Mouse (Mus musculus): ENCODE measurements around the gene L1cam.

Gene L1cam

GRCm38 (mm10) chrX:73895719-73896118, at the start of gene L1cam:
L1cam (minus strand) TSS chrX:73896105.
- DNase-seq (ENCODE audit: low read depth, low spot score) = peak; percentile 22

- no peak for DNase-seq (ENCODE audit: low read depth, low spot score)
These were observed 46.4 kb upstream of the L1cam start for GRCm38 (mm10) chrX:73942294-73942693.

- DNase-seq (ENCODE audit: low read depth, low spot score) = no peak
These were observed 46.0 kb upstream of the L1cam start for GRCm38 (mm10) chrX:73941860-73942259.

DNA sequence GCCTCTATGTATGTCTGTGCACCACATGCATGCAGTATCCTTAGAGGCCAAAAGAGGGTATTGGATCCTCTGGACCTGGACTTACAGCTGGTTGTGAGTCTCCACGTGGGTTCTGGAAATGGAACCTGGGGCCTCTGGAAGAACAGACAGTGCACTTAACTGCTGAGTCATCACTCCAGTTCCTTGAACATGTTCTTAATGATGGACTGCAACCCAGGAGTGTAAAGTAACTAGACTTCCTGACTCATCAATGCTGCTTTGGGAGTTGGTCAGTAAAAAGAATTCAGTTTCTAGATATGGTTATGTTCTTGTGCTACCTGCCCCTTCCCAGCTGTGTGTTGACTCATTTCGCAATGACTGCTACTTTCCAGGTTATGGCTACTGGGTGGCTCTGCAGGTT, 36.0 kb upstream of the L1cam start:
- DNase-seq (ENCODE audit: low read depth, low spot score) = no peak

DNA sequence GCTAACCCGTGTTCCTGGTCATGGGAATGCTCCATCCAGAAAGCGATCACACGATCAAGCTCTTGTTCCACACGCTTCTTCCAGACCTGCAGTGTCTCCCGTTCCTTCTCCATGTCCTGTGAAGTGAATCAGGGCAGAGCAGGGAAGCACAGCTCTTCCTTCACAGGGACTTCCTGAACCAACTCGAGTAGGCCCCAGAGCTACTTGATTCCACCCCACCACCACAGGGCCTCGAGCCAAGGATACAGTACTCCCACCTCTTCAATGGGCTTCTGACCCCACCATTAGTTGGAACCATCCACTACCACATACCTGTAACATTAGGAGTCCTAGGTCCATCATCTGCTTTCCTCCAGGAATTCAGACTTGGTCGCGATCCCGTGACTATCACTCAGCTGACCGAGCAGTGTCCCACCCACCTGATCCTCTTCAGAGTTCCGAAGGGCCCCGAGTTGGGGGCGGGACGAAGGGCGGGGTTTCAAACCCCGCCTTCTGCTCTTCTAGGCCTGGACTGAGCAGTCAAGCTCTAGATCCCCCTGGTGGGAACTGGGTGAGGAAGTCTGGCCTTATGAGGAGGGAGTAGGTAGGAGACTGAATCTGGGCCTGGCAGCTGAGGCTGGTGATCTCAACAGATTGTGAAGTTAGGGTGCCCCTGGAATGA, 34.6 kb upstream of the L1cam start, which contains the start of gene Renbp:
Renbp (minus strand) TSS at position 449 of the 661 bp plus-strand sequence.
- DNase-seq (ENCODE audit: low read depth, low spot score) = peak; percentile 77

GRCm38 (mm10) chrX:73922550-73922882, 26.6 kb upstream of the L1cam start:
- no peak for DNase-seq (ENCODE audit: low read depth, low spot score)

GRCm38 (mm10) chrX:73921823-73922549, 26.1 kb upstream of the L1cam start, which contains the start of the genes Arhgap4 and Naa10:
Arhgap4 (minus strand) TSS chrX:73921870.
Naa10 (minus strand) TSS chrX:73921944.
- DNase-seq (ENCODE audit: low read depth, low spot score) = peak; percentile 88

DNA sequence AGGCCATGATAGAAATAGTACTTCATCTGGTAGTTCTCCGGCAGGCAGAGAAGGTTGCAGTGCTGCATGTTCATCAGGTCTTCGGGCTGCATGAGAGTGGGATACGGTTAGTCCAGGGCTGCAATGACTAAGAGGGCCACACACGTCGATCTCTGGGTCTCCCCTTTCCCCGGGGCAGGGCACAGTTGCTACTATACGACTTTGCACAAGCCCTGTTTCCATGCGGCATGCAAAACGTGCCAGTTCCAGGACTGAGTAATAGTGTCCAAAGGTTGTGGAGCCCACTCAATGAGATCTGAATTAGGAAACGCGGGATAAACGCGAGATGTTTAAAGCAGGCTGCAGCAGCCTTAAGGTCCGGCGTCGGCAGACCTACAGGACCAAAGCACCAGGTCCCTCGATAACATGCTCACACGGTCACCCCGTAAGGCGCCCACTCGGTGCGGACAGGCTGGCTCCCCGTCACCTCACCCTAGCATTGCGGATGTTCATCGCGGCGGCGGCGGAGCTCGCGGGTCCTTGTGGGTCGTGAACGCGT, 25.4 kb upstream of the L1cam start:
- no peak for DNase-seq (ENCODE audit: low read depth, low spot score)

DNA sequence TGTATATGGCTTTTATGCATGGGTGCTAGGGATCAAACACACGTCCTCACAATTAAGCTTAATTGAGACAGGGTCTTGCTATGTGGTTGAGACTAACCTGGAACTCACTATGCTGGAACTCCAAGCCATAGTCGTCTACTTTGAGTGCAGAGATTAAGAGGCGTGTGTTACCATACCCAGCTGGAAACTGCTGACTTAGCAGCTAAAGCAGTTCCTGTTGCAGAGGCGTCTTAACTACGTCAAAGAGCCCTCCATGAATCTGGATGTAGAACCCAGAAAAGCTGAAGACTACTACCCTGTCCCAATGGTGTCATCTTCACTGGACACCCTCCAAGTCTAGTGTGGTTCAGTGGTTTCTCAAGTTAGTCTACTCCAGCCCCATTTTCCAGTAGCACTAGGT, 22.7 kb upstream of the L1cam start:
- no peak for DNase-seq (ENCODE audit: low read depth, low spot score)

GRCm38 (mm10) chrX:73916945-73917344, 21.0 kb upstream of the L1cam start:
- no peak for DNase-seq (ENCODE audit: low read depth, low spot score)

DNA sequence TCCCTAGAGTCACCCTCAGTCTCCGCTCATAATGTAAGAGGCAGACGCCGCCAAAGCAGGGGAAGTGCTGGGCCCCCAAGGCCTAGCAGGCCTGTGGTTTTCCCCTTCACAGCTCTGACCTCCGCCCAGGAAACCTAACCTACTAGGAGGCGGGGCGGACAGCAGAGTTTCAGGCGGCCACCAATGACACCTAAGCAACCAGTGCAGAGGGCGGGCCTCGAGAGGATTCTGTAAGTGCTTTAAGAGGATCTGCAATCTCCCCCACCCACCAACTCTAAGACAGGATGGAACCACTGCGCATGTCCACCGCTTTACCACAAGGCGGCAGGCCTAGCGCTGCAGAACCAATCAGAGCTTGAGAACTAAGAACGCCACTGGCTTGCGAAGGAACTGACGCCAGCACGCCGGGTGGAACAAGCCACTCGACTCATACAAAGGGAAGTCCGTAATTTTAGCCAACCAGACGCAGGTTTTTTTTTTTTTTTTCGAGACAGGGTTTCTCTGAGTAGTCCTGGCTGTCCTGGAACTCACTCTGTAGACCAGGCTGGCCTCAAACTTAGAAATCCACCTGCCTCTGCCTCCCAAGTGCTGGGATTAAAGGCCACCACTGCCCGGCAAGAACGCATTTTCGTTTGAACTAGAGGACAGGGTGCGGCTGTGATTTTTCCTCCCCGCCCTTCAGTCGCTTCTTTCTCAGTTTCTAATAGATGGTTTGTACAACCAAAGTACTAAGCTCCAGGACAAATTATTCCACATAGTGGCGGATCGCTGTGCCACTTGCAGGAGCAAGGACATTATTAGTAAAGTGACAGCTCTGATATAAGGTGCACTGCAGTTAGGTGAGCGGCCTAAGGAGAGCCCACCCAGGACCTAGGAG, 19.2 kb upstream of the L1cam start:
- DNase-seq (ENCODE audit: low read depth, low spot score) = peak; percentile 94

- no peak for DNase-seq (ENCODE audit: low read depth, low spot score)
These were observed 15.7 kb upstream of the L1cam start for GRCm38 (mm10) chrX:73911588-73911987.

DNA sequence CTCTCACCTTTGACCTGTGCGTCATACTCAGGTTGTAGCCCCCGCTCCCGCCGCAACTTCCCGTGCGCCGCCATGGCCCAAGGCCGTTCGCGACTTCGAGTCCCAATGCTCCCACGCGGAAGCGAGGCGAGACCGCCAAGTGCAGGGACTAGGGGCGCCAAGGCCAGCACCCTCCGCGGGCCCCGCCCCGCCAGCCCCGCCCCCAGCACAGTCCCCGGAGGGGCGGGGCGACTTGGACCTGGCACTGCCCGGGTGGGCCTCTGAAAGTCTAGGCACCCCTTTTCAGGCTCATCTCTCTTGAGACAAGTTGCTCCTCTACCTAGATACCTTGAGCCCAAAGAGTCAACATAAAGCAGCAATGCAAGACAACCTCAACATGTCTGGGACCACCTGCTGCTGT, 15.3 kb upstream of the L1cam start:
- no peak for DNase-seq (ENCODE audit: low read depth, low spot score)

DNA sequence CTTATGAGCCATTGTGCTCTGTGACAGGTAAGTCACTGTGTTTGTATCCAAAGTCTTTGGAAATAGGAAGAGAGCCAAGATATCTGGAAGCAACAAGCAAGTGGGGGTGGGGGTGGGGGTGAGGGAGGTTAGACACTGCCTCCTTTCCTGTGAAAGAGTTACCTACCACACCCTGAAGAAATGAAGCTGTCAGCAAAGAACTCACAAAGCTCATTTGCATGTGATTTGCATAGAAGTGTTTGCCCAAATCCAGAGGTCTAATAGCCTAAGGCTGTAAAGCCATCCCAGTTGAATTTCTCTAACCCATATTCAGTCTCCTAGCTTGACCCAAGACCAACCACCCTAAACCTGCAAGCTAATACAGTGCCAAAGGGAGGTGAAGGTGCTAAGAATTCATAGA, 14.5 kb upstream of the L1cam start:
- DNase-seq (ENCODE audit: low read depth, low spot score) = no peak

DNA sequence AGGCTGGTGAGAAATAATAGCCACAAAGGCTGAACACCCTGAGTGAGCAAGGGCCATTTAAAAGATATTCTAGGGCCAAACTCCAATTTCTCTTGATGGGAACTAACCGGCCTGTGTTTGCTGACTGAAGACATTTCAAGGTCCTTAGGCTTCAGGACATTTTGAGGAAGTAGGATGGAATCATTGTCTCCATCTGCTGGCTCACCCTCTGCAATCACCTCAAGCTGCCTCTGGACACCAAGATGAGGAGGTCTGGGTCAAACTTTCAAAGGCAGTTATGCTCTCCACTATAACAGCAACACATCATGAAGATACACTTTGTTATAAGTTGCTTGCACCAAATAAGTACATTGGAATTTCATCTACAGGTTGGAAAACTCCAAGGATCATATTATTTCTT, 14.1 kb upstream of the L1cam start:
- DNase-seq (ENCODE audit: low read depth, low spot score) = no peak

DNA sequence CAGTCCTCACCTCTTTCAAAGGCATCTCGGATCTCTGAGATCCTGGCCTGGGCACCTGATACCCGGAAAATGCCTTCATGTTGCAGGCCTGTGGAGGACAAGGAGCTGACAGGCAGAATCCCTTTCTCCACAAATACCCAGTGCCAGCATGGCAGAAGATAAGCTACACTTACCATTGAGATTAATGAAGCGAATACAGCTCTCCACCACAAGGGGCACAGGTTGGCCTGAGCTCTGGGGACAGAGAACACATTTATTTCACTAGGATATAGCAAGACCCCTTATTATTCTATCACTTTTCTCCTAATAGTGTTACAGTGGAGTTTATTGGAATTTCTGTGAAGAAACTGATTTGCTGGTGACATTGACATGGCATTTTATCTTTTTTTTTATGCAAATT, 2.1 kb upstream of the L1cam start:
- no peak for DNase-seq (ENCODE audit: low read depth, low spot score)

- DNase-seq (ENCODE audit: low read depth, low spot score) = no peak
These were observed 3.1 kb downstream of the L1cam start for GRCm38 (mm10) chrX:73892833-73893232.

DNA sequence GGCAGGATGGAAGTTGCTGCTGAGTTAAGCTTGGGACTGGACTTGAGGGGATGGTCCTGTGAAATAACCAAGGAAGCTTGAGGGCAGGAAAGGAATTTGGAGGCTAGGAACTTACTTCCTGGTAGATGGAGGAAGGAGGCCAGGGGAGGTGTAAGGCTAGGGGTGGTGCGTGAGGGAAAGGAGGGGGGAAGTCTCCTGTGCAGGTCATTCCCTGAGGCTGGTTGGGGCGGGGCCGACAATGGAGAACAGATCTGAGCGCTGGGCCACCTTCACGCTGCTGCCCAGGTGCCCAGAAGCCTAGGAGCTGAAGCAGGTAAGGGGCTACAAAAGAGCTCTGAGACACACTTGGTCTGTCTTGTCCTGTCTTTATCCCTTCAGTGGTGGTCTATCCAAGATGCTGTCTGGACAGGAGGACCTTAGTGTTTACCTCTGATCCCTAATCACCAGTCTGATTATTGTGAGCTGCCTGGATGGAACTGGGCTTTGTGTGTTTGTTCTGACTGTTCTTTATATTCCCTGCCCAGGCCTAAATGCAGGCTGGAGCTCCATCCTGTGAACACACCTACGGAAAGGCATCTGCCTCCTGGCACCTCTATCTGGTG, 4.3 kb downstream of the L1cam start, which contains the start of gene Avpr2:
Avpr2 (plus strand) TSS at position 552 of the 602 bp plus-strand sequence.
- DNase-seq (ENCODE audit: low read depth, low spot score) = no peak

GRCm38 (mm10) chrX:73881463-73881862, 14.4 kb downstream of the L1cam start:
- DNase-seq (ENCODE audit: low read depth, low spot score) = peak; percentile 21

DNA sequence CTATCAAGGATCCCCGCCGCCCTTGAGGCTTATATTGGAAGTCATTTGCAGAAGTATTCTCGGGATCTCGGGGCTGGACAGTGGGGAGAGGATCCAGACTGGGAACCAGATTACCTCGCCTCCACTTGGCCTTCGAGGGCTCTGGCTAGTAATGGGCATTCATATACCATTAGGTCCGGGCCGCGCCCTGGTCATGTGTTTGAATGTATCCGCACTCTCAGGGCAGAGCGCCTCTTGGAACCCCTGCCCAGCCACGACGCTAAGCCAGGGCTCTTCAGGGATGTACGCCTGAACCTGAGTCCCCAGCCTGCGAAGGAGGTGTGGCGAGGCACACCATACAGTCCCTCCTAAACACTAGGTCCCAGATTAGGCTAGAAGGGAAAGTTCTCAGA, 14.9 kb downstream of the L1cam start:
- no peak for DNase-seq (ENCODE audit: low read depth, low spot score)

Measured in mesoderm, embryonic 11.5 days (tissue).